Mouse (Mus musculus) bone marrow, adult 2 months (tissue): Measurements from ENCODE around the gene Mup18. TPM values are rescaled to one million over a fixed set of nuclear protein-coding genes. Genes with fewer than 3 reads are reported as not detected.
"Not testable (repeated sequence)": the region's sequence is repeated elsewhere in the genome, so short reads cannot be mapped to it uniquely, and the experiment has no call there.

Experiments
- H3K27ac ChIP-seq: fragments of 200-500 bp; 2 replicates; pipeline ENCODE4 v1.5.1; 2012; ENCODE audit warnings: low read depth, mild to moderate bottlenecking, control low read depth, inconsistent platforms, low read length; ENCODE audit not compliant: control insufficient read depth, poor library complexity, insufficient read depth
- H3K4me1 ChIP-seq: fragments of 200-500 bp; 2 replicates; pipeline ENCODE4 v1.6.1; 2011; ENCODE audit warnings: low read length; ENCODE audit not compliant: control insufficient read depth, insufficient read depth
- H3K4me3 ChIP-seq: fragments of 200-500 bp; replicated peaks from 2 replicates; pipeline ENCODE3; 2011; ENCODE audit warnings: mild to moderate bottlenecking, low read depth, low read length, control low read depth; ENCODE audit not compliant: control insufficient read depth
- WGBS: fragments of 180-500 bp; shearing (Covaris S2); methylation state at CpG from one replicate; pipeline ENCODE4 v1.1.7; 2018; 5-methylcytosine and 5-hydroxymethylcytosine counted together
- polyA plus RNA-seq: library from polyadenylated mRNA; stranded (reverse); fragments of >200 nt; gene quantifications from 2 replicates; pipeline ENCODE4 v1.2.4, GENCODE M21; 2011; ENCODE audit warnings: low replicate concordance; ENCODE audit not compliant: missing spikeins, insufficient read depth, insufficient read length

Gene Mup18
- not detected in 2 replicates for polyA plus RNA-seq

- not testable (repeated sequence) for H3K27ac ChIP-seq, H3K4me1 ChIP-seq, H3K4me3 ChIP-seq
- WGBS = 69% methylated on average over 2 of the region's 2 CpGs
Observed at GRCm38 (mm10) chr4:61674036-61674435, at the start of gene Mup18. TSS of gene Mup18 (minus strand) at chr4:61674136.

- H3K4me1 ChIP-seq, H3K4me3 ChIP-seq, H3K27ac ChIP-seq: not testable (repeated sequence)
- WGBS = 76% methylated on average over 6 of the region's 6 CpGs
Observed at GRCm38 (mm10) chr4:61714296-61714695, 40.4 kb upstream of the Mup18 start.

Other genes starting within 250 kb of the Mup18 start
- gene Mup15, start 234.4 kb downstream of the Mup18 start, polyA plus RNA-seq = not detected in 2 replicates
- gene Mup16, start 154.6 kb downstream of the Mup18 start, polyA plus RNA-seq = 7.1 and 46.6 TPM in 2 replicates
- 8.4 and 49.5 TPM in 2 replicates for gene Mup17, start 78.3 kb downstream of the Mup18 start, polyA plus RNA-seq
- gene Mup19, start 108.1 kb upstream of the Mup18 start, polyA plus RNA-seq = 99.7 TPM in 1 of 2 replicates, not detected in the other
- not detected in 2 replicates for gene Mup5, start 161.1 kb upstream of the Mup18 start, polyA plus RNA-seq